In the genomic region with DNA sequence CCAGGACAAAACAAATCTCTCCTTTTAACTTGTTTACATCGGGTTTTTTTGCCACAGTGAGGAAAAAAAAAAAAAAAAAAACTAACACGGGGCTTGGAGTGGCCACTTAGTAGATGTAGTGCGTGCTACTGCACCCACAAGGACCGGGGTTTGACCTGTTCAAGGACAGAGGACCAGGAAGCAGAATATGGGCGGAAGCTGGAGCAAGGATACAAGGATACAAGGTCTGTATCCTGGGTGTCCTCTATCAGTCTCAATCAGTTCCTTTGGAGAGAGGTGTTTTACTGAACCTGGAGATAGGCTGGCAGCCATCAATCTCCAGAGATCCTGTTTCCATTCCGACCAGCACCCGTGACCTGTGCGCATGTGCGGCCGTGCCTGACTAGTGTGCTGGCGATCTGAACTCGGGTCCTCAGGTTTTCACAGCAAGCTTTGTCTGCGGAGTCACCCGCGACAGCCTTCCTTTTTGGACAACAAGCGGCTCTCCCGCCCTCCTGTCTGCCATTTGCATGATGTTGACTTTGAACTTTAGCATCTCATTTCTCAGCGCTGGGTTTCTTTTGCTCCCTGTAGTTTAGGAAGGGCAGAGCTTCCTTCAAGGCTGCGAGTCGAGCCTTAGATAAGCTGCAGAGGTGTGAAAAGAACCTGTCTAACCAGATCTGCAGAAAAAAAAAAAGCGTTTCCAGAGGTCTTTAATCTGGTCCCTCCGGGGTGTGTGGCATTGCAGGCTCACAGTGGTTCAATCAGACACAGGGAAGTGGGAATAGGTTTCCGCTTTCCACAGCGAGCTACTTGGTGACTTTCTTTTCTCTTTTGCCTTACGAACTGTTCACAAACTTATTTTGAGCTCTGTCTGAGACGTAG, we compare ENCODE assay signal across 19 mouse cellular contexts. TPM values are rescaled to one million over a fixed set of nuclear protein-coding genes. Genes with fewer than 3 reads are reported as not detected.
DNase-seq lines count a peak whose midpoint lies in the region; ATAC-seq lines count a peak whose summit lies in the region.
"Had no signal": no experiment of that assay in that cellular context is flagged by ENCODE, and none has a peak within 500 bp of the region (broad histone marks: within the 10 kb centered on the region; RNA-seq: fewer than 3 reads in every experiment).

No protein-coding gene starts in this region.

- H3K4me3 ChIP-seq in heart, embryonic 14.5 days (ENCODE audit: control insufficient read depth in 1 of 2, insufficient read depth in 1 of 2, low read depth in 1 of 2, low read length in 2 of 2): no peak overlapping the region; a peak in 1 of 4 replicates
- H3K4me3 ChIP-seq in midbrain, embryonic 15.5 days: no peak overlapping the region
- no peak overlapping the region for H3K4me3 ChIP-seq in midbrain, embryonic 10.5 days
- peak overlapping the region; percentile 21 for H3K4me3 ChIP-seq in intestine, embryonic 16.5 days (ENCODE audit: low read length)
- H3K4me3 ChIP-seq: embryonic facial prominence, embryonic 15.5 days; forebrain, embryonic 13.5 days; limb, embryonic 12.5 days; megakaryocyte, embryonic 14.5 days had no signal

- peaks cover 5% of the 10 kb centered on the region; the same call in 1 of the 2 replicates for H3K9me3 ChIP-seq in heart, embryonic 14.5 days (ENCODE audit: control insufficient read depth, low read length)
- no peaks in the 10 kb centered on the region for H3K9me3 ChIP-seq in midbrain, embryonic 15.5 days
- peaks cover 6% of the 10 kb centered on the region; the same call in 1 of the 2 replicates for H3K9me3 ChIP-seq in midbrain, embryonic 10.5 days (replicated peaks)
- peaks cover 3% of the 10 kb centered on the region; the same call in 1 of the 2 replicates for H3K9me3 ChIP-seq in intestine, embryonic 16.5 days (ENCODE audit: control insufficient read depth, low read length)
- H3K9me3 ChIP-seq: embryonic facial prominence, embryonic 15.5 days; limb, embryonic 12.5 days had no signal

- H3K27ac ChIP-seq in heart, embryonic 14.5 days (replicated peaks in 1 of 2; ENCODE audit: control insufficient read depth in 1 of 2, insufficient read depth in 1 of 2, low read depth in 2 of 2, low read length in 2 of 2): no peak overlapping the region
- no peak overlapping the region for H3K27ac ChIP-seq in midbrain, embryonic 15.5 days
- no peak overlapping the region for H3K27ac ChIP-seq in midbrain, embryonic 10.5 days (replicated peaks)
- peak overlapping the region; percentile 30; the same call in 1 of the 2 replicates for H3K27ac ChIP-seq in intestine, embryonic 16.5 days (ENCODE audit: low read length)
- H3K27ac ChIP-seq: embryonic facial prominence, embryonic 15.5 days; forebrain, embryonic 13.5 days; limb, embryonic 12.5 days had no signal

- H3K36me3 ChIP-seq in heart, embryonic 14.5 days (ENCODE audit: control insufficient read depth, insufficient read depth, low read length): no peaks in the 10 kb centered on the region
- H3K36me3 ChIP-seq in midbrain, embryonic 15.5 days (replicated peaks): no peaks in the 10 kb centered on the region
- no peaks in the 10 kb centered on the region for H3K36me3 ChIP-seq in midbrain, embryonic 10.5 days
- no peaks in the 10 kb centered on the region for H3K36me3 ChIP-seq in intestine, embryonic 16.5 days (ENCODE audit: control insufficient read depth, insufficient read depth, low read length)
- H3K36me3 ChIP-seq: embryonic facial prominence, embryonic 15.5 days; limb, embryonic 12.5 days had no signal

- intact Hi-C loops in heart, postnatal 14 days (cut with DNase I): no loop called here

- 18% methylated on average over 26 of the region's 26 CpGs for WGBS in heart, embryonic 14.5 days
- WGBS in midbrain, embryonic 15.5 days: 41% methylated on average over 26 of the region's 26 CpGs
- 40% methylated on average over 26 of the region's 26 CpGs for WGBS in midbrain, embryonic 10.5 days
- WGBS in intestine, embryonic 16.5 days: 25% methylated on average over 26 of the region's 26 CpGs

- H3K9ac ChIP-seq in heart, embryonic 14.5 days (ENCODE audit: low read length): no peak overlapping the region
- H3K9ac ChIP-seq in midbrain, embryonic 15.5 days: no peak overlapping the region
- H3K9ac ChIP-seq in intestine, embryonic 16.5 days (ENCODE audit: low read depth, low read length): no peak overlapping the region
- H3K9ac ChIP-seq: embryonic facial prominence, embryonic 15.5 days; forebrain, embryonic 13.5 days; limb, embryonic 12.5 days had no signal

- no peak for DNase-seq in heart, postnatal 14 days
- DNase-seq in midbrain, embryonic 10.5 days (ENCODE audit: low spot score): no peak
- no peak for DNase-seq in left cerebral cortex, adult 11 months (ENCODE audit: low spot score)
- DNase-seq: adrenal gland, adult 8-10 months; cerebellum, adult 9-11 months; kidney, postnatal 14 days; layer of hippocampus, postnatal 36 days; spleen, adult 18-20 months had no signal

- peak overlapping the region; percentile 29 for H3K4me2 ChIP-seq in heart, embryonic 14.5 days (ENCODE audit: low read length)
- 0 out of 2 replicates have a peak overlapping the region, but pooled peaks have one; percentile 11 for H3K4me2 ChIP-seq in midbrain, embryonic 15.5 days
- H3K4me2 ChIP-seq in intestine, embryonic 16.5 days (ENCODE audit: low read depth, low read length): peak overlapping the region; percentile 37
- H3K4me2 ChIP-seq: embryonic facial prominence, embryonic 15.5 days; forebrain, embryonic 13.5 days; limb, embryonic 12.5 days had no signal

- H3K4me1 ChIP-seq in heart, embryonic 14.5 days (ENCODE audit: control insufficient read depth in 2 of 2, insufficient read depth in 2 of 2, low read length in 2 of 2): no peaks in the 10 kb centered on the region
- H3K4me1 ChIP-seq in midbrain, embryonic 15.5 days: 0 out of 2 replicates have a peak, but pooled peaks cover 5% of the 10 kb centered on the region
- H3K4me1 ChIP-seq in midbrain, embryonic 10.5 days: peaks cover 27% of the 10 kb centered on the region
- no peaks in the 10 kb centered on the region for H3K4me1 ChIP-seq in intestine, embryonic 16.5 days (ENCODE audit: control insufficient read depth, insufficient read depth, low read length)
- H3K4me1 ChIP-seq: embryonic facial prominence, embryonic 15.5 days; limb, embryonic 12.5 days; megakaryocyte, embryonic 14.5 days had no signal

- H3K27me3 ChIP-seq in heart, embryonic 14.5 days (ENCODE audit: control insufficient read depth, insufficient read depth, low read length): no peaks in the 10 kb centered on the region; the same call in 1 of the 2 replicates
- H3K27me3 ChIP-seq in midbrain, embryonic 15.5 days (replicated peaks): no peaks in the 10 kb centered on the region
- peaks cover 5% of the 10 kb centered on the region; the same call in 1 of the 2 replicates for H3K27me3 ChIP-seq in midbrain, embryonic 10.5 days (ENCODE audit: low read depth, poor library complexity, severe bottlenecking)
- H3K27me3 ChIP-seq in intestine, embryonic 16.5 days (replicated peaks; ENCODE audit: control insufficient read depth, insufficient read depth, low read length): 0 out of 2 replicates have a peak, but pooled peaks cover 2% of the 10 kb centered on the region
- H3K27me3 ChIP-seq: embryonic facial prominence, embryonic 15.5 days; forebrain, embryonic 13.5 days had no signal

- no peak for ATAC-seq in heart, embryonic 14.5 days (ENCODE audit: insufficient number of reproducible peaks, insufficient read depth, low FRiP score, low read depth)
- ATAC-seq in midbrain, embryonic 15.5 days (replicated peaks): no peak
- ATAC-seq in intestine, embryonic 16.5 days: peak; percentile 96
- no peak for ATAC-seq in CD4-positive, CD25-positive, alpha-beta regulatory T cell, adult 4 months
- ATAC-seq: forebrain, embryonic 13.5 days had no signal

RNA-seq across cellular contexts. Expression of gene Nptx2, which starts 38.8 kb away (rescaled TPM):
- 0.08 and 0.20 TPM in 2 replicates for polyA plus RNA-seq in heart, embryonic 14.5 days (2014; fragmentation: Nextera tagmentation; extraction: Ambion mirVana)
- total RNA-seq in heart, postnatal 14 days (2021): under 1 TPM; 0.07 to 0.10 TPM
- polyA plus RNA-seq in midbrain, embryonic 15.5 days (2015; fragmentation: Nextera tagmentation; extraction: Ambion mirVana): 5.9 and 6.4 TPM in 2 replicates
- polyA plus RNA-seq in midbrain, embryonic 10.5 days (2016; fragmentation: Nextera tagmentation; extraction: Ambion mirVana): 1.2 and 1.5 TPM in 2 replicates
- 1.5 and 1.7 TPM in 2 replicates for polyA plus RNA-seq in intestine, embryonic 16.5 days (2015; fragmentation: Nextera tagmentation; extraction: Ambion mirVana)
- not detected for polyA plus RNA-seq in CD4-positive, CD25-positive, alpha-beta regulatory T cell, adult 4 months (2017; shearing (Covaris generic))
- total RNA-seq: gastrocnemius, adult 18-20 months; neutrophil, adult 5-6 weeks had no signal
- polyA plus RNA-seq: heart, postnatal 0 days had no signal
